Mouse (Mus musculus) MEL (cell line): ENCODE data around the gene Pla2g3.

Source experiments
- CHD1 ChIP-seq: IDR thresholded peaks from 2 replicates; pipeline ENCODE4 v1.6.1; 2012; ENCODE audit warnings: low read depth, mild to moderate bottlenecking, inconsistent platforms, low read length, improper control_type of control experiment
- CTCF ChIP-seq, 3 experiments: IDR thresholded peaks in 2 of 3; conservative IDR thresholded peaks in 1 of 3; 2 replicates each; pipeline ENCODE4 v1.5.1; 2011 to 2012; ENCODE audit warnings: low read length in 3 of 3, low read depth in 2 of 3, mild to moderate bottlenecking in 2 of 3, improper control_type of control experiment in 1 of 3, inconsistent platforms in 1 of 3, mixed read lengths in 1 of 3, moderate library complexity in 1 of 3; ENCODE audit not compliant: control insufficient read depth in 1 of 3, insufficient read depth in 1 of 3, poor library complexity in 1 of 3, severe bottlenecking in 1 of 3
- MXI1 ChIP-seq: IDR thresholded peaks from 2 replicates; pipeline ENCODE4 v1.6.1; 2011; ENCODE audit warnings: mild to moderate bottlenecking, low read depth, low read length, improper control_type of control experiment
- POLR2A ChIP-seq, 2 experiments: IDR thresholded peaks; 2 replicates each; pipeline ENCODE4 v1.6.1; 2011 to 2012; ENCODE audit warnings: low read length in 2 of 2, mild to moderate bottlenecking in 2 of 2, control low read depth in 1 of 2, improper control_type of control experiment in 1 of 2, low read depth in 1 of 2, moderate library complexity in 1 of 2; ENCODE audit not compliant: control insufficient read depth in 1 of 2, insufficient read depth in 1 of 2, poor library complexity in 1 of 2
- TBP ChIP-seq: IDR thresholded peaks from 2 replicates; pipeline ENCODE4 v1.8.0; 2011; ENCODE audit warnings: low read depth, low read length, improper control_type of control experiment
- TCF12 ChIP-seq: IDR thresholded peaks from 2 replicates; pipeline ENCODE4 v1.6.1; 2014; ENCODE audit warnings: low read depth, mild to moderate bottlenecking, inconsistent platforms, low read length, improper control_type of control experiment, moderate library complexity

GRCm38 (mm10) chr11:3525560-3525959 lies 37.5 kb downstream of the Pla2g3 start:
- TF ChIP-seq MXI1 (peak; percentile 81), CTCF (IDR thresholded peaks at IDR 0.05 in 2 of 3, conservative IDR thresholded peaks at IDR 0.05 in 1 of 3; ENCODE audit: control insufficient read depth in 1 of 3, insufficient read depth in 1 of 3, low read depth in 2 of 3, low read length in 3 of 3, poor library complexity in 1 of 3, severe bottlenecking in 1 of 3) (no peak), POLR2A (IDR thresholded peaks at IDR 0.05; ENCODE audit: control insufficient read depth in 1 of 2, insufficient read depth in 1 of 2, low read depth in 1 of 2, low read length in 2 of 2, poor library complexity in 1 of 2) (no peak), TCF12 (no peak), TBP (no peak), CHD1 (no peak)
